Mouse (Mus musculus) midbrain, postnatal 0 days (tissue): ENCODE measurements around the gene Slc17a7. TPM values are rescaled to one million over a fixed set of nuclear protein-coding genes. Genes with fewer than 3 reads are reported as not detected.

Experiments
- ATAC-seq: fragments of 200-750 bp; cut with Nextera tagmentation; 2 replicates; pipeline ENCODE4 v1.8.0; 2017; ENCODE audit warnings: moderate number of reproducible peaks, mild to moderate bottlenecking, moderate TSS enrichment, moderate library complexity; ENCODE audit not compliant: low FRiP score
- DNase-seq: peaks from one replicate; pipeline ENCODE4 v3.0.0-alpha.2; 2015; ENCODE audit warnings: low spot score
- H3K27ac ChIP-seq: fragments of 300-500 bp; sonication (generic); 2 replicates; pipeline ENCODE4 v1.5.1; 2014; ENCODE audit warnings: low read depth, mild to moderate bottlenecking, low read length, mixed read lengths
- H3K27me3 ChIP-seq: fragments of 300-500 bp; sonication (generic); 2 replicates; pipeline ENCODE4 v1.6.1; 2014; ENCODE audit warnings: low read length, control low read depth, mixed read lengths; ENCODE audit not compliant: insufficient read depth
- H3K36me3 ChIP-seq: fragments of 300-500 bp; sonication (generic); 2 replicates; pipeline ENCODE4 v1.6.1; 2014; ENCODE audit warnings: low read length, control low read depth, mixed read lengths; ENCODE audit not compliant: insufficient read depth
- H3K4me1 ChIP-seq: fragments of 300-500 bp; sonication (generic); 2 replicates; pipeline ENCODE4 v1.6.1; 2014; ENCODE audit warnings: mild to moderate bottlenecking, control low read depth, antibody characterized with exemption, low read length, mixed read lengths; ENCODE audit not compliant: insufficient read depth
- H3K4me2 ChIP-seq: fragments of 300-500 bp; sonication (generic); 2 replicates; pipeline ENCODE4 v1.6.1; 2014; ENCODE audit warnings: low read depth, mild to moderate bottlenecking, low read length, mixed read lengths; ENCODE audit not compliant: poor library complexity, severe bottlenecking
- H3K4me3 ChIP-seq: fragments of 300-500 bp; sonication (generic); 2 replicates; pipeline ENCODE4 v1.5.1; 2014; ENCODE audit warnings: low read depth, mild to moderate bottlenecking, low read length, moderate library complexity
- H3K9ac ChIP-seq: fragments of 300-500 bp; sonication (generic); replicated peaks from 2 replicates; pipeline ENCODE4 v1.6.1; 2014; ENCODE audit warnings: mild to moderate bottlenecking, low read length, moderate library complexity, mixed read lengths; ENCODE audit not compliant: poor library complexity, severe bottlenecking
- H3K9me3 ChIP-seq: fragments of 300-500 bp; sonication (generic); 2 replicates; pipeline ENCODE4 v1.6.1; 2016; ENCODE audit warnings: low read length, control low read depth
- CTCF ChIP-seq: IDR thresholded peaks from 2 replicates; pipeline ENCODE4 v1.5.1; 2016; ENCODE audit warnings: antibody characterized with exemption, mild to moderate bottlenecking
- WGBS: fragments of 180-500 bp; shearing (Covaris S2); extraction: QIAGEN DNeasy Blood & Tissue Kit; methylation state at CpG from one replicate; pipeline ENCODE4 v1.1.7; 2014; 5-methylcytosine and 5-hydroxymethylcytosine counted together
- polyA plus RNA-seq: library from polyadenylated mRNA; unstranded; fragments of >200 nt; fragmentation: Nextera tagmentation; extraction: Ambion mirVana; gene quantifications from 2 replicates; pipeline ENCODE4 v1.2.1, GENCODE M21; 2015
- total RNA-seq: library from RNA; depleted of rRNA; stranded (reverse); fragments of >200 nt; gene quantifications from 2 replicates; pipeline ENCODE4 v1.2.3, GENCODE M21; 2014

Slc17a7 gene
- total and polyA plus RNA-seq, 2 experiments from 2014 or later, result 0.95 to 2.5 TPM

- Histone ChIP-seq H3K4me1 (no peaks in the 10 kb centered on the region), H3K4me2 (no peak overlapping the region), H3K9ac (no peak overlapping the region), H3K36me3 (no peaks in the 10 kb centered on the region), H3K9me3 (no peaks in the 10 kb centered on the region), H3K4me3 (no peak overlapping the region), H3K27ac (no peak overlapping the region), H3K27me3 (no peaks in the 10 kb centered on the region)
- WGBS, result 7% methylated on average over 5 of the region's 5 CpGs
- DNase-seq, result peak; percentile 88
- TF ChIP-seq CTCF, result peak; percentile 95
- ATAC-seq, result peak; percentile 54; the same call in 1 of the 2 replicates
Measured at GRCm38 (mm10) chr7:45198435-45198834, 34.7 kb downstream of the Slc17a7 start.

GRCm38 (mm10) chr7:45198961-45199360, 35.2 kb downstream of the Slc17a7 start:
- Histone ChIP-seq H3K4me1 (no peaks in the 10 kb centered on the region), H3K9me3 (no peaks in the 10 kb centered on the region), H3K36me3 (no peaks in the 10 kb centered on the region), H3K4me2 (no peak overlapping the region), H3K27ac (no peak overlapping the region), H3K27me3 (no peaks in the 10 kb centered on the region), H3K4me3 (no peak overlapping the region), H3K9ac (no peak overlapping the region)
- WGBS, result 83% methylated on average over 11 of the region's 11 CpGs
- no peak for TF ChIP-seq CTCF
- no peak for ATAC-seq
- DNase-seq, result no peak

- TF ChIP-seq CTCF, result no peak
- H3K4me3 ChIP-seq, result no peak overlapping the region
- no peaks in the 10 kb centered on the region for H3K36me3 ChIP-seq
- no peaks in the 10 kb centered on the region for H3K27me3 ChIP-seq
- DNase-seq (no peak), ATAC-seq (no peak)
- H3K4me1 ChIP-seq, result no peaks in the 10 kb centered on the region
- H3K9me3 ChIP-seq, result no peaks in the 10 kb centered on the region
- H3K9ac ChIP-seq, result no peak overlapping the region
- no peak overlapping the region for H3K4me2 ChIP-seq
- H3K27ac ChIP-seq, result no peak overlapping the region
- WGBS, result 58% methylated on average over 9 of the region's 10 CpGs
Measured at GRCm38 (mm10) chr7:45202654-45203053, 38.9 kb downstream of the Slc17a7 start.

- Histone ChIP-seq H3K27me3 (no peaks in the 10 kb centered on the region), H3K9ac (peak within 1 kb of the TSS; percentile 57), H3K36me3 (no peaks in the 10 kb centered on the region), H3K9me3 (no peaks in the 10 kb centered on the region), H3K4me2 (peak within 1 kb of the TSS; percentile 51), H3K4me3 (peak within 1 kb of the TSS; percentile 39), H3K4me1 (no peaks in the 10 kb centered on the region), H3K27ac (peak within 1 kb of the TSS; percentile 32; the same call in 1 of the 2 replicates)
- peak; percentile 1; the same call in 1 of the 2 replicates for TF ChIP-seq CTCF
- DNase-seq (peak; percentile 99), ATAC-seq (peak; percentile 94)
- WGBS, result 9% methylated on average over 43 of the region's 44 CpGs
Measured at GRCm38 (mm10) chr7:45204380-45205143, 40.8 kb downstream of the Slc17a7 start, which contains the start of gene Ccdc155. Ccdc155 (minus strand) TSS chr7:45204892.

- Histone ChIP-seq H3K27ac (no peak overlapping the region), H3K27me3 (peaks cover 15% of the 10 kb centered on the region), H3K36me3 (no peaks in the 10 kb centered on the region), H3K9ac (no peak overlapping the region), H3K4me1 (no peaks in the 10 kb centered on the region), H3K4me3 (no peak overlapping the region), H3K4me2 (no peak overlapping the region), H3K9me3 (no peaks in the 10 kb centered on the region)
- no peak for DNase-seq
- peak; percentile 34 for TF ChIP-seq CTCF
- WGBS, result 82% methylated on average over 6 of the region's 6 CpGs
- no peak for ATAC-seq
Measured at GRCm38 (mm10) chr7:45208260-45208659, 44.5 kb downstream of the Slc17a7 start.

- Histone ChIP-seq H3K9ac (no peak overlapping the region), H3K27me3 (peaks cover 15% of the 10 kb centered on the region), H3K4me3 (no peak overlapping the region), H3K36me3 (no peaks in the 10 kb centered on the region), H3K4me1 (peaks cover 4% of the 10 kb centered on the region; the same call in 1 of the 2 replicates), H3K4me2 (peak overlapping the region; percentile 26; the same call in 1 of the 2 replicates), H3K9me3 (no peaks in the 10 kb centered on the region), H3K27ac (no peak overlapping the region)
- DNase-seq (no peak), ATAC-seq (no peak)
- no peak for TF ChIP-seq CTCF
- WGBS, result 81% methylated on average over 10 of the region's 10 CpGs
Measured at GRCm38 (mm10) chr7:45211070-45211469, 47.3 kb downstream of the Slc17a7 start.
